Mouse (Mus musculus): ENCODE measurements around the gene Rpia. TPM values are rescaled to one million over a fixed set of nuclear protein-coding genes. Genes with fewer than 3 reads are reported as not detected.

Gene Rpia
- polyA plus RNA-seq, 1 experiment: 27.8 TPM

GRCm38 (mm10) chr6:70811557-70812525, 19.8 kb upstream of the Rpia start:
- TF ChIP-seq GATA1 (IDR thresholded peaks at IDR 0.05; ENCODE audit: low read length): no peak

- no peak for TF ChIP-seq GATA1 (IDR thresholded peaks at IDR 0.05; ENCODE audit: low read length)
Measured at GRCm38 (mm10) chr6:70810524-70810923, 18.5 kb upstream of the Rpia start.

GRCm38 (mm10) chr6:70806514-70806912, 14.5 kb upstream of the Rpia start:
- no peak for TF ChIP-seq GATA1 (IDR thresholded peaks at IDR 0.05; ENCODE audit: low read length)

GRCm38 (mm10) chr6:70805820-70806513, 13.9 kb upstream of the Rpia start:
- no peak for TF ChIP-seq GATA1 (IDR thresholded peaks at IDR 0.05; ENCODE audit: low read length)

GRCm38 (mm10) chr6:70805267-70805666, 13.2 kb upstream of the Rpia start:
- TF ChIP-seq GATA1 (IDR thresholded peaks at IDR 0.05; ENCODE audit: low read length): no peak

GRCm38 (mm10) chr6:70804632-70805031, 12.6 kb upstream of the Rpia start:
- TF ChIP-seq GATA1 (IDR thresholded peaks at IDR 0.05; ENCODE audit: low read length): no peak

GRCm38 (mm10) chr6:70797581-70798251, 5.7 kb upstream of the Rpia start:
- TF ChIP-seq GATA1 (IDR thresholded peaks at IDR 0.05; ENCODE audit: low read length): no peak

GRCm38 (mm10) chr6:70796940-70797339, 4.9 kb upstream of the Rpia start:
- TF ChIP-seq GATA1 (IDR thresholded peaks at IDR 0.05; ENCODE audit: low read length): peak; percentile 5

- no peak for TF ChIP-seq GATA1 (IDR thresholded peaks at IDR 0.05; ENCODE audit: low read length)
Measured at GRCm38 (mm10) chr6:70792644-70793043, 612 bp upstream of the Rpia start.

- no peak for TF ChIP-seq GATA1 (IDR thresholded peaks at IDR 0.05; ENCODE audit: low read length)
Measured at GRCm38 (mm10) chr6:70790852-70791761, 925 bp downstream of the Rpia start.

- TF ChIP-seq GATA1 (IDR thresholded peaks at IDR 0.05; ENCODE audit: low read length): no peak
Measured at GRCm38 (mm10) chr6:70790034-70790650, 1.9 kb downstream of the Rpia start.

GRCm38 (mm10) chr6:70789134-70789533, 2.9 kb downstream of the Rpia start:
- TF ChIP-seq GATA1 (IDR thresholded peaks at IDR 0.05; ENCODE audit: low read length): no peak

- no peak for TF ChIP-seq GATA1 (IDR thresholded peaks at IDR 0.05; ENCODE audit: low read length)
Measured at GRCm38 (mm10) chr6:70787524-70787923, 4.5 kb downstream of the Rpia start.

- TF ChIP-seq GATA1 (IDR thresholded peaks at IDR 0.05; ENCODE audit: low read length): no peak
Measured at GRCm38 (mm10) chr6:70785852-70786251, 6.2 kb downstream of the Rpia start.
